Mouse (Mus musculus) gastrocnemius, adult 18-20 months (tissue): ENCODE data around the gene Itpk1. TPM values are rescaled to one million over a fixed set of nuclear protein-coding genes. Genes with fewer than 3 reads are reported as not detected.
A peak's percentile ranks its signal among the peaks of the same experiment; 100 is the strongest.

ENCODE experiments used
- DNase-seq: peaks from one replicate; pipeline ENCODE4 v3.0.0; 2021; ENCODE audit warnings: low spot score
- total RNA-seq, 2 experiments: library from RNA; stranded (reverse); gene quantifications; 2 replicates each; pipeline ENCODE4 v1.2.3; 2021

Gene Itpk1
- total RNA-seq, 2 experiments from 2014 or later, result 6.5 to 7.4 TPM

DNA sequence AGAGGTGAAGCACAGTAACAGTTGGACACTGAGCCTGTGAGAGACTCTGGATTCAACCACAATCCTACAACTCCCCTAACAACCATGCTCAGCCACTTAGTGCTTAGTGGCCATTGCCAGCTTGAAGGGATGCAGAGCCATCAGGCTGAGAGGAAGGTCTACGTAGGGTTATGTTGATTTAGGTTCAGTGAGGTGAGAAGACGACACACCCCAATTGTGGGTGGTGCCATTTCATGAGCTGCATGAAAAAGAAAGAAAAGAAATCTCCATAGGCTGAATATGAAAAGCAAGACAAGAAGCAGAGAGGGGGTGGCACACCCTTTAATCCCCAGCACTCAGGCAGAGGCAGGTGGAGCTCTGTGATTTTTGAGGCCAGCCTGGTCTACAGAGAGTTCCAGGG is 9.4 kb upstream of the Itpk1 start:
- DNase-seq, result no peak

- DNase-seq, result no peak
Measured at GRCm38 (mm10) chr12:102713153-102713865, 8.6 kb upstream of the Itpk1 start.

GRCm38 (mm10) chr12:102710851-102711375 is 6.2 kb upstream of the Itpk1 start:
- no peak for DNase-seq

- DNase-seq, result no peak
Measured at GRCm38 (mm10) chr12:102709896-102710295, 5.2 kb upstream of the Itpk1 start.

DNA sequence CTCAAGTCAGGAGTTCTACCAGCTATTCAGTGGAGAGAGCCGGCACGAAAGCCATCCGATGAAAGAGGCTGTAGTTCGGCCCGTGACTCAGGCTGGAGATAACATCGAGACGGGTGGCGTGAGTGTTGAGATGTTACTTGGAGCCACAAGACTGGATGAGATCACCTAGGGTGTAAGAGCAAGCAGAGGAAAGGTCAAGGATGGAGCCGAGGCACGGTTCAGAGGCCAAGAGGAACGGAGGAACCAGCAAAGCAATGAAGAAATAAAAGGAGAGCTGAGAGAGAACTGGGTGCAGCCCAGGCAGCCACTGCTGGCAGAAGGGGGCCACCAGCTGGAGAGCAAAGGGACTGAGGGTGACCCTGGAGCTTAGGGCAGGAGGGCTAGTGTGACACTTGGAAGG is 3.5 kb upstream of the Itpk1 start:
- peak; percentile 61 for DNase-seq

GRCm38 (mm10) chr12:102706833-102707463 is 2.2 kb upstream of the Itpk1 start:
- DNase-seq, result no peak

DNA sequence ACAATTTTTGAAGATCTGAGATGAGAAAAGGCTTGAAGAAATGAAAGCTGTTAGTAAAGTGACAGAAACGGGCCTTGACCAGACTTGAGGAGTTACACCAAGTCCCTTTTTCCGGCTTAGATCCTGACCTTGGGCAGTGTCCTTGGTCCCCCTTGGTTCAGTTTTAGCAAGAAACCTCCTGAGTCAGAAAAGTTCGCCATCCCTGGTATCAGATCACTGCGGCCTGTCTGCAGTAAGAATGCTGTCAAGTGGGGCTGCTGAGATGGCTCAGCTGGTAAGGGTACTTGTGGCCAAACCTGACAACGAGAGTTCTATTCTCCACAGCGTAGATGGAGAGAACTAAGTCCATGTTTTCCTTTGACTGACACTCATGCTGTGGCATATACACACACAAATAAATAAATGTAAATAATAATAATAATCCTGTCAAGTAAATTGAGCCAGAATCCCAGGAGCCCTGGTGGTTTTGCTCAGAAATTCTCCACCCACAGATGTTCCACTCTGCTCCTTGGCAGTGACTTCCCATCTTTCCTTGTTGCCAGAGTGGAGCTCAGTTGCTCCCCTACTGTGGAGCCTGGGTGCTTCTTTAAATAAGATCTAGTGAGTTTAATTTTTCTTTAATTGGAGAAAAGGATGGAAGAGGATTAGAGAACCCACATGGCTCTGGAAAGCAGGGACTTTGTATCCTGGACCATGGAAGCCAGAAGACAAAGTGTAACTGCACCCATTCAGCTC is 1.3 kb upstream of the Itpk1 start:
- DNase-seq, result no peak

- peak; percentile 78 for DNase-seq
Measured at GRCm38 (mm10) chr12:102705216-102705871, 614 bp upstream of the Itpk1 start.

- DNase-seq, result no peak
Measured at GRCm38 (mm10) chr12:102703921-102704408, 765 bp downstream of the Itpk1 start.

DNA sequence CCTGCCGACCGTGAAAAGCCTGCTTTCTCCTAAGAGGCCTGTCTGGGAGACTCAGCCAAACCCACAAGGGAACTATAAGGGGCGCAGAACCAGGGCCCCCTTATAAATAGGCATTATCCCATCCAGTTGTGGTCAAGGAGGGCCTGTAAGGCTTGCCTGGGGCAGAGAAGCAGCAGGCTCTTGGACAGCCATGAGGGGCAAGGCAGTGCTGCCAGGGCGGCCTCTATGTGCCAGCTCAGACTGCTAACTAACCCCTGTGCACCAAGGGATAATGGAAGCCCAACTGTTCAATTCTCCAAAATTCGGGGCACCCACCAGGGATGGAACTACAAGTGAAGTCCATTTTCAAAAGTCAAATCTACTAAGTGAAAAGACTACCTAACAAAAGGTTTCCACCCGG is 1.3 kb downstream of the Itpk1 start:
- DNase-seq, result no peak

GRCm38 (mm10) chr12:102703111-102703412 is 1.7 kb downstream of the Itpk1 start:
- DNase-seq, result no peak

DNA sequence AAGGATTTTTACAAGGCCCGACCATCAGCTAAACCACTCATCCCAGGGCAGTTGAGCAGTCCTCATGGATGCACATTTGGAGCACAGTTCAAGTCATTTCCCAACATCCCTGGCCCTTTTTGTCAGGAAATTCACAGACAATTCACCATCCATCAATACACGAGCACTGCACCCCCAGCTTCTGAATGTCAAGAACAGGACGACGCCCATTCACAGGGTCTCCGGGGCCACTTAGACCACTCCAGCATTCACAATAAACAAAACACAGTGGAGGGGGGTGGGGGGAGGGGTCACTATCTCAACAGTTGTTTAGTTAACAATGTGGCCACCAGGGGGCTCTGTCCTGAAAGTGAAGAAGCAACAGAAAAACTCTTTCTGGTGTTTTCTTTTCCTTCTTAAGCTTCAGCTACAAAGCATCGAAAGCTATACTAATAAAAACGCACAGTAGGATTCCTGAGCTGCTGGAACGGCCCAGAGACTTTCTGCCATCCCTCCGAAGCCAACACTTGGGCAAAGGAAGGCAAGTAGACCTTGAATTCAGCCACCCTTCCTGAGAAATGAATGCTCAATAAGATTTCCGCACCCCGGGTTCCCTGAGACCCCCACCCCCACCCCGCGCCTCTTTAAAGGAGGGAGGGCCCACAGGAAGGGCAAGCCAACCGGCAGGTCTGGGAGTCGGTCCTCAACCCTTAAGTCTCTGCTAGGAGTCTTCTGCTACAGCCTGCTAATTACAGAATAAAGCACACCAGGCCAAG is 2.2 kb downstream of the Itpk1 start:
- DNase-seq, result peak; percentile 82

- no peak for DNase-seq
Measured at GRCm38 (mm10) chr12:102701691-102702207, 3.0 kb downstream of the Itpk1 start.

- no peak for DNase-seq
Measured at GRCm38 (mm10) chr12:102700453-102700852, 4.3 kb downstream of the Itpk1 start.

- no peak for DNase-seq
Measured at GRCm38 (mm10) chr12:102699156-102699555, 5.6 kb downstream of the Itpk1 start.

DNA sequence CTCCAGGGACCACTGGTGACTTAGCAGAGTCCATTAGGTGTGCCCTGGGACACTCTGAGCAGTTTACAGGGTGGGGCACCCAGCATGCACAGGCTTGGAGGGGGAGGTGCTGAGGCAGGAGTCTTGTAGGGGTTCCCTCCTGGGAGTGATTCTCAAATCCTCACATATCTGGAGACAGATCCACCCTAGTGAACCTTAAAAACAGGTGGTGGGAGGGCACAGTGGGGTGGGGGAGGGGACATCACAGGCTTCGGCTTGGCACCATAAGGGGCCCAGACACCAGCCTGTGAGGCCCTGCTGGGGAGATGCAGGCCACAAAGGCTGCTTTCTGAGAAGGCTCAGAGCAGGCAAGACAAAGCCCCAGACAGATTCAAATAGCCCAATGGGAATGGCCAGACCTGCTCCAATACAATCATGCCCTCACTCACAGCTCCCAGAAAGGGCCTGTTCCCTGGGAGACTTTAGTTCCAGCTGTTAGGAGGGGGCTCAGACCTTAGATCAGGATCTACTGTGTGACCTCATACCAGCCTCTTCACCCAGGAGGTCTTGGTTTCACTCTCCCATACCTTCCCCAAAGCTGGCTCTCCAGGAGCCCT is 6.5 kb downstream of the Itpk1 start:
- no peak for DNase-seq

DNA sequence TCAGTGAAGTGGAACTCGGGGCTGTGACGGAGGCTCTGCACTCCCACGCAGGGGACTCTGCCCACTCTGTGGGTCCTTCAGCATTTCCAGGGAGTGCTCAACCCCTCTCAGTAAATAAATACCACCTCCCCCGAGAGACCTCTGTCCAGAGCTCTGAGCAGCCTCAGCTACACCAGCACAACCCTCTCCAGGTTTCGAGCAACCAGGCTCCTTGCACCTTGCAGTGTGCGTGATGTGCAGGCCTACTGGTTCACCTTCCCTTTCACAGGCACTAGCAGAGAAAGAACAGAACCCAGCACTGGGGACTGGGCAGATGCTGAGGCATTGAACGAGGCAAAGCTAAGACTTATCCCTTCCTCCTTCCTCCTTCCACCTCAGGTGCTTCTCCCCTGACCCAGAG is 7.3 kb downstream of the Itpk1 start:
- DNase-seq, result no peak

- DNase-seq, result no peak
Measured at GRCm38 (mm10) chr12:102696635-102697354, 7.9 kb downstream of the Itpk1 start.

DNA sequence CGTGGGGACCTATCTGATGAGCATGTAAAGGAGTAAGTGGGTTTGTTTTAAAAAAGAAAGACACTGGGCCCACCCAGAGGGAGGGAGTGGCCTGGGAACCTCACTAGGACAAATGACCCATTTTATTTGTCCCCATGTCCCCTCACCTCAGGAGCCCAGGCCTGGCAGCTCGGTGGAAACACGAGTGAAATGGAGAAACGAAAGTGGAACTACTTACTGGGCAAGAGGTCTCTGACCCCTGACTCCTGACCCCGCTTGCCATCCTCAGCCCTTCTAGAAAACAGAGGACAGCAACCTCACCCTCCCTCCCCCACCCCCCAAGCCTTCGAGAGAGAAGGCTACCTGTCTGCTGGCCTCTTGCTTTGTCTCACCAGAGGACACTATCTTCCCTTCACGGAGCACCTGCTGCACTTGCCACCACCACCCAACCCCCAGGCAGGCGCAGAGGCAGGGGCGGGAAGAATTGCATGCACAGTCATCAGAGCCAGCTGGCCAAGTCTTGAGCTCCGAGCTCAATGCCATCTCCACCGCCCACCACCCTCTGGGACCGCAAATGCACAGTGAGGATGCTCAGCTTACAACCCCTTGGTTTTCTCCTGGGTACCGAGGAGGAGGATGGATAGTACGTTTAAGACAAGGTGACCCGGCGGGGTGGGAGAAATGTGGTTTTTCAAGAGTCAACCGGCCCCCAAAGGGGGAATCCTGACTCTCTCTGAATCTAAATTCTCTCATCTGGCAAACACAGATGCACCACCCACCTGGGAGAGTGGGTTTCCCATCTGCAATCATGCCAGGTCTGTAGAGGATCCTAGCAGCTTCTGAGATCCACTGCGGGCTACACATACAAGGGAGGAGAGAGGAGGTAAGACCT is 9.1 kb downstream of the Itpk1 start:
- no peak for DNase-seq
